Mouse (Mus musculus) limb, embryonic 12.5 days (tissue): ENCODE results near the gene Gas8. TPM values are rescaled to one million over a fixed set of nuclear protein-coding genes. Genes with fewer than 3 reads are reported as not detected.
"Not testable (repeated sequence)": the region's sequence is repeated elsewhere in the genome, so short reads cannot be mapped to it uniquely, and the experiment has no call there.

Experiments used
- ATAC-seq: fragments of 200-750 bp; cut with Nextera tagmentation; 2 replicates; pipeline ENCODE4 v1.8.0; 2017; ENCODE audit warnings: low read depth, moderate TSS enrichment; ENCODE audit not compliant: insufficient number of reproducible peaks, insufficient read depth, low FRiP score, low TSS enrichment
- H3K27ac ChIP-seq: fragments of 300-500 bp; sonication (generic); 2 replicates; pipeline ENCODE4 v1.5.1; 2016; ENCODE audit warnings: mild to moderate bottlenecking, moderate library complexity
- H3K27me3 ChIP-seq: fragments of 300-500 bp; sonication (generic); 2 replicates; pipeline ENCODE4 v1.6.1; 2016; ENCODE audit warnings: mild to moderate bottlenecking, moderate library complexity
- H3K36me3 ChIP-seq: fragments of 300-500 bp; sonication (generic); 2 replicates; pipeline ENCODE4 v1.6.1; 2016; ENCODE audit warnings: mild to moderate bottlenecking, moderate library complexity
- H3K4me1 ChIP-seq: fragments of 300-500 bp; sonication (generic); replicated peaks from 2 replicates; pipeline ENCODE4 v1.6.1; 2016
- H3K4me2 ChIP-seq: fragments of 300-500 bp; sonication (generic); 2 replicates; pipeline ENCODE4 v1.6.1; 2016; ENCODE audit warnings: mild to moderate bottlenecking, moderate library complexity
- H3K4me3 ChIP-seq: fragments of 300-500 bp; sonication (generic); replicated peaks from 2 replicates; pipeline ENCODE4 v1.5.1; 2016; ENCODE audit warnings: mild to moderate bottlenecking
- H3K9ac ChIP-seq: fragments of 300-500 bp; sonication (generic); replicated peaks from 2 replicates; pipeline ENCODE4 v1.6.1; 2016; ENCODE audit warnings: mild to moderate bottlenecking, moderate library complexity
- H3K9me3 ChIP-seq: fragments of 300-500 bp; sonication (generic); 2 replicates; pipeline ENCODE4 v1.6.1; 2016; ENCODE audit warnings: mild to moderate bottlenecking, moderate library complexity
- WGBS: fragments of 180-500 bp; shearing (Covaris S2); methylation state at CpG from one replicate; pipeline ENCODE4 v1.1.7; 2016; 5-methylcytosine and 5-hydroxymethylcytosine counted together
- polyA plus RNA-seq: library from polyadenylated mRNA; unstranded; fragments of >200 nt; fragmentation: Nextera tagmentation; extraction: Ambion mirVana; gene quantifications from 2 replicates; pipeline ENCODE4 v1.2.1, GENCODE M21; 2016

Gene Gas8
- polyA plus RNA-seq, 1 experiment from 2014 or later = 38.8 TPM

DNA sequence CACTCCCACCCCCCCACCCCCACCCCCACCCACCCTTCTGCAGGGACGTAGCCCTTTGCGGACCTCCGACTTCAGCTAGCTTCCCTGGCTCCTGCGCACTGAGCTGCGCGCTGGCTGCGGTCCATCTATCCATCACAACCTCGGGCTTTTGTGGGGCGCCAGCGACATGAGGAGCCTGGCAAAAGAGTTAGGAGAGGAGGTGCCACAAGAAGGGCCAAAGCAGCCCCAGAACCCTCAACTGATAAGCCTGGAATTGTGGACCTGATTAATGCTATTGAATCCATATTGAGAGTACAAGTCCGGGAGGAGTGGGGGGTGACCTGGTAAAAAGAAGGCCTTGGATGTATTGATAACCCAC, 3.1 kb upstream of the Gas8 start:
- Histone ChIP-seq H3K9me3 (no peaks in the 10 kb centered on the region), H3K4me2 (peak overlapping the region; percentile 87), H3K36me3 (peaks cover 4% of the 10 kb centered on the region; the same call in 1 of the 2 replicates), H3K27me3 (peaks cover 48% of the 10 kb centered on the region), H3K9ac (peak overlapping the region; percentile 76), H3K27ac (no peak overlapping the region), H3K4me3 (peak overlapping the region; percentile 73), H3K4me1 (peaks cover 28% of the 10 kb centered on the region)
- WGBS = 3% methylated on average over 11 of the region's 11 CpGs
- ATAC-seq = 0 out of 2 replicates have a peak, but pooled peaks have one; percentile 11

DNA sequence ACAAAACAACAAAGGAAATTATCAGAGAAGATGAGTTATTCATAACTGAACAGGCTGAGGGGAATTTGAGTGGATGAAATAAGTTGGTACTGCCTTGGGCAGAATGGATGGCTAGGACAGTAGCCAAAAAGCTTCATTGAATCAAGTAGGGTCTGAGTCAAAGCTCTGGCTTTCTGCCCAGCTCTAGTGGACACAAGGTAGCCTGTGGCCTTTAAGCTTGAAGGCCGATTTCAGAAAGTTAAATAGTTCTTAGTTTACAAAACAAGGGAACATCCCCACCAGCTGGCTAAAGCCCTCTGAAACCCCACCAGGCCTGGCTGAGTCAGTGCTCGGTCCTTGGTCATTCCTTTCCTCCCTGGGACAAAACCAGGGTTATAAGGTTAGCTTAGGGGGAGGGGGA, 2.0 kb upstream of the Gas8 start:
- H3K4me3 ChIP-seq = no peak overlapping the region
- WGBS = 45% methylated on average over 2 of the region's 2 CpGs
- H3K9ac ChIP-seq = no peak overlapping the region
- no peak overlapping the region for H3K4me2 ChIP-seq
- peaks cover 28% of the 10 kb centered on the region for H3K4me1 ChIP-seq
- no peak for ATAC-seq
- no peaks in the 10 kb centered on the region for H3K9me3 ChIP-seq
- peaks cover 13% of the 10 kb centered on the region for H3K36me3 ChIP-seq
- no peak overlapping the region for H3K27ac ChIP-seq
- H3K27me3 ChIP-seq = peaks cover 48% of the 10 kb centered on the region

DNA sequence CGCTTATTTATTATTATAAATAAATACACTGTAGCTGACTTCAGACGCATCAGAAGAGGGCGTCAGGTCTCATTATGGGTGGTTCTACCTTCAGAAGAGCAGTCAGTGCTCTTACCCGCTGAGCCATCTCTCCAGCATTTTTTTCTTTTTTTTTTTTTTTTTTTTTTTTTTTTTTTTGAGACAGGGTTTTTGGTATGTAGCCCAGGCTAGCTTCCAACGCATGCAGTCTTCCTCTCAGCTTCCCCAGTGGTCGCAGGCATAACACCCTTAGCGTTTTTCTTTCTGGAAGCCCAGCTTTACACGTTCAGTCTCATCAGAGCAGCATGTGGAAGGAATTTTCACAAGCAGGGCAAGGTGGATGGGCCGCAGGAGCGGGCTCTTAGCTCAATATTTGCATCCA, 462 bp upstream of the Gas8 start:
- H3K4me1 ChIP-seq = peaks cover 28% of the 10 kb centered on the region
- WGBS = 38% methylated on average over 10 of the region's 10 CpGs
- peaks cover 38% of the 10 kb centered on the region for H3K27me3 ChIP-seq
- H3K4me2 ChIP-seq = peak overlapping the region; percentile 84
- ATAC-seq = no peak
- no peak overlapping the region for H3K27ac ChIP-seq
- peaks cover 27% of the 10 kb centered on the region for H3K36me3 ChIP-seq
- H3K4me3 ChIP-seq = peak overlapping the region; percentile 66
- H3K9ac ChIP-seq = peak overlapping the region; percentile 79; the same call in 1 of the 2 replicates
- no peaks in the 10 kb centered on the region for H3K9me3 ChIP-seq

DNA sequence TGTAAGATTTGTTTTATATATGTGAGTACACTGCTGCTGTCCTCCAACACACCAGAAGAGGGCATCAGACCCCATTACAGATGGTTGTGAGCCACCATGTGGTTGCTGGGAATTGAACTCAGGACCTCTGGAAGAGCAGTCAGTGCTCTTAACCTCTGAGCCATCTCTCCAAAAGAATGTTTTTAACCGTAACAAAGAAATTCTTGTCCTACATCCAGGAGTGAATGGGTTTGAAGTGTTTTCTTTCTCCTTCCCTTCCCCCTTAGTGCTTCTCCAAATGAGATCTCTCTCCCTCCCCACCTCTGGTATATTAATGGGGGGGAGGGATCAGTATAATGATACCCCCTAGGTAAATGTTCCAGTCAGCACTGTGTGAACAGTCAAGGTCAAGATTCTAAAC, 1.4 kb downstream of the Gas8 start:
- Histone ChIP-seq H3K36me3 (peaks cover 46% of the 10 kb centered on the region), H3K27me3 (peaks cover 22% of the 10 kb centered on the region; the same call in 1 of the 2 replicates), H3K4me1 (peaks cover 17% of the 10 kb centered on the region)
- H3K4me3 ChIP-seq, H3K27ac ChIP-seq, H3K9ac ChIP-seq, H3K9me3 ChIP-seq, H3K4me2 ChIP-seq, ATAC-seq: not testable (repeated sequence)
- 97% methylated on average over 1 of the region's 1 CpGs for WGBS

DNA sequence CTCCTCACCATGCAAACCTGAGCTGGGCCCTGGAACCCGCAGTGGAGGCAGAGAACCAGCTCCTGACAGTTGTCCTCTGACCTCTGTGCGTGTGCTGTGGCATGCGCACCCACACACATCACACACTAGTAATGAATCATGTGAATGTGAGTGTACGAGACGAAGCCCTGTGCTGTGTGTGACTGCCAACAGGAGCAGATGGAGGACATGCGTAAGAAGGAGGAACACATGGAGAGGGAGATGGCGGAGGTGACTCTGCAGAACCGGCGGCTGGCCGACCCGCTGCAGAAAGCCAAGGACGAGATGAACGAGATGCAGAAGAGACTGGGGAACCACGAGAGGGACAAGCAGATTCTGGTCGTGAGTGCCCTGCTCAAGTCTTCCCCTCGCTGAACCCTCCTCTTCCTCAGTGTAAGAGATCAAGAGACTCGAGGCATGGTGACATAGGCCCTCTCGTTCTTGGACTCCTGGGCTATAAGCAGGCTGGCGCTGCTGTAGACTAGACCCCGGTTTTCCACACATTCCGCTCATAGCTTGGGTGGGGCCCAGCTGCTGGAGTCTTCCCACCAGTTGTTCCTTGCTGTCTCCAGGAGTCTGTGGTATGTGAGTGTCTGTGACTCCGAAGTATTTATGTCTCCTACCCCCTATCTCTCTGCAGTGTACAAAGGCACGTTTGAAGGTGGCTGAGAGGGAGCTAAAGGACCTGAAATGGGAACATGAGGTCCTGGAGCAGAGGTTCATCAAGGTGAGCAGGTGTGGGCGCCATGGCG, 9.3 kb downstream of the Gas8 start:
- H3K27me3 ChIP-seq = no peaks in the 10 kb centered on the region
- H3K9ac ChIP-seq = no peak overlapping the region
- no peaks in the 10 kb centered on the region for H3K4me1 ChIP-seq
- no peak overlapping the region for H3K4me2 ChIP-seq
- 0 out of 2 replicates have a peak overlapping the region, but pooled peaks have one; percentile 7 for H3K27ac ChIP-seq
- H3K9me3 ChIP-seq = no peaks in the 10 kb centered on the region
- no peak for ATAC-seq
- H3K4me3 ChIP-seq = no peak overlapping the region
- peaks cover 99% of the 10 kb centered on the region for H3K36me3 ChIP-seq
- 93% methylated on average over 25 of the region's 25 CpGs for WGBS

DNA sequence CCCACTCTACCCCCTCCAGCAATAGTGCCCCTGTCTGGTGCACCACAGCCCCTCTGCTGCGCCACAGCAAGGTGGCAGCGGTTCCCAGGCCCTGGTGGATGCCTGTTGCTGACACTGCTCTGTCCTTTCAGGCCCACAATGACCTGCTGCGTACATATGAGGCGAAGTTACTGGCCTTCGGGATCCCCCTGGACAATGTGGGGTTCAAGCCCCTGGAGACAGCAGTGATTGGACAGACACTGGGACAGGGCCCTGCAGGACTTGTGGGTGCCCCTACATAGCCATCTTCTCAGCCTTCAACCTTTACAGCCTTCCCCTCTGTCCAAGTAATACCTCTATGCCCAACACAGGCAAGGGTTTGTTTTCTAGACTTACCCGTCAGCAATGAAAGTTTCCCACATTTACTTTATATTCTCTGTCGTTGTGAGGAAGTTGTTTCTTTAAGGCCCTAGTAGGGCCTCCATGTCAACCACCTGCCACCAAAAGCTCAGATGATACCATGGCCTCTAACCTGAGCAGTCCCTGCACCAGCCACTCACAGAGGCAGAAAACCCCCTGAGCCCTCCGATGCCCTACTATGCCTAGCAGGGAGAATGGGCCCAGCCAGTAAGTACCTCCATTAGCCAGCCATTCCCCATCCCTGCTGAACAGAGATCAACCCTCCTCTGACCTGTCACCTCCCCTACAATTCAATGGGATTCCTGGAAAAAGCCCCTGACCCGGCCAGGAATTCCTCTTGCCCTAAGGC, 17.8 kb downstream of the Gas8 start:
- no peak overlapping the region for H3K27ac ChIP-seq
- no peak overlapping the region for H3K9ac ChIP-seq
- no peaks in the 10 kb centered on the region for H3K9me3 ChIP-seq
- H3K27me3 ChIP-seq = peaks cover 15% of the 10 kb centered on the region
- ATAC-seq = no peak
- H3K4me1 ChIP-seq = no peaks in the 10 kb centered on the region
- H3K36me3 ChIP-seq = peaks cover 57% of the 10 kb centered on the region
- 86% methylated on average over 9 of the region's 9 CpGs for WGBS
- H3K4me3 ChIP-seq = no peak overlapping the region
- no peak overlapping the region for H3K4me2 ChIP-seq

DNA sequence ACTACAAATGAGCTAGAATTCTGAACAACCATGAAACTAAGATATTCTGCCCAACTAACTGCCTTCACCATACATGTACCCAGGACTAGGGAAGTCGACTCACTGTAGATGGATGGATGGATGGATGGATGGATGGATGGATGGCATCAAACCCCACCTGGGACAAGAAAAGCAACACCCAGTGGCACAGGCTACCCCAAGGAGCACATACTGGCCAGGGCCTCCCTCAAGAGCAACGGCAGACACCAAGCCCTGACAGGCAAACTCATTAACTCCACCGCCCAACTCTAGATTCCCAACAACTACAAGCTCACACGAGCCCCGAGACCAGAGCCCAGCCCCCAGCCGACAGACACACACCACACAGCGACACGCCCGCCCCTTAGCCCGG, 18.4 kb downstream of the Gas8 start:
- H3K9me3 ChIP-seq = no peaks in the 10 kb centered on the region
- peaks cover 15% of the 10 kb centered on the region for H3K27me3 ChIP-seq
- ATAC-seq = no peak
- peaks cover 51% of the 10 kb centered on the region for H3K36me3 ChIP-seq
- no peak overlapping the region for H3K4me2 ChIP-seq
- no peak overlapping the region for H3K27ac ChIP-seq
- WGBS = 17% methylated on average over 10 of the region's 10 CpGs
- no peaks in the 10 kb centered on the region for H3K4me1 ChIP-seq
- H3K9ac ChIP-seq = no peak overlapping the region
- H3K4me3 ChIP-seq = no peak overlapping the region

DNA sequence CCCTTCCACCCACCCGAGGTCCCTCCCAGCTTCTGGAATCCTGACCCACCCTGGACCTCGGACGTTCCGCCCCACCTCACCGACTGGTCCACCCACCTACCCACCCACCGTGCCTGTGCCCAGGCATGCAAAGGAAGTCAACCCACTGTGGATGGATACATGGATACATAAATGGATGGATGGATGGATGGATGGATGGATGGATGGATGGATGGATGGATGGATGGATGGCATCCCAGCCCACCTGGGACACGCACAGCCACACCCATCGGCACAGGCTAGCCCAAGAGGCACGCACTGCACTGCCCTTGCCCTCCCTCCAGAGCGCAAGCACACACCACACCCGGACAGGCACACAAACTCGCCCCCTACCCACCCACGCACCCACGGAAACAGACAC, 19.0 kb downstream of the Gas8 start:
- ATAC-seq, H3K4me1 ChIP-seq, H3K9ac ChIP-seq, H3K4me3 ChIP-seq, H3K4me2 ChIP-seq, H3K9me3 ChIP-seq, H3K27ac ChIP-seq: not testable (repeated sequence)
- WGBS = 81% methylated on average over 7 of the region's 14 CpGs
- H3K36me3 ChIP-seq = peaks cover 45% of the 10 kb centered on the region
- peaks cover 15% of the 10 kb centered on the region for H3K27me3 ChIP-seq

DNA sequence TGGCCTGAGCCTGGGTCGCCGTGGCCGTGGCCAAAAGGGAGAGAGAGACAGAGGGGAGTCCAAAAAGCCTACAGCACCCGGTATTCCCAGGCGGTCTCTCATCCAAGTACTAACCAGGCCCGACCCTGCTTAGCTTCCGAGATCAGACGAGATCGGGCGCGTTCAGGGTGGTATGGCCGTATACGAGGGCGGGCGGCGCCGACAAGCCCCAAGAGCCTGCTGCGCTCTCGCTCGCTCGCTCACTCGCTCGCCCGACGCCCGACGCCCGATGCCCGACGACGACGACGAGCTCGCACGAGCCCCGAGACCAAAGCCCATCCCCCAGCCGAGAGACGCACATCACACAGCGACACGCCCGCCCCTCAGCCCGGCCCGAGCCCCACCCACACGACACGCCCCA, 45.6 kb downstream of the Gas8 start:
- H3K27me3 ChIP-seq, H3K4me1 ChIP-seq, H3K27ac ChIP-seq, H3K36me3 ChIP-seq, H3K4me3 ChIP-seq, H3K4me2 ChIP-seq, ATAC-seq, H3K9ac ChIP-seq, H3K9me3 ChIP-seq: not testable (repeated sequence)
- WGBS = no CpG with 5 or more reads among the region's 45 CpGs

DNA sequence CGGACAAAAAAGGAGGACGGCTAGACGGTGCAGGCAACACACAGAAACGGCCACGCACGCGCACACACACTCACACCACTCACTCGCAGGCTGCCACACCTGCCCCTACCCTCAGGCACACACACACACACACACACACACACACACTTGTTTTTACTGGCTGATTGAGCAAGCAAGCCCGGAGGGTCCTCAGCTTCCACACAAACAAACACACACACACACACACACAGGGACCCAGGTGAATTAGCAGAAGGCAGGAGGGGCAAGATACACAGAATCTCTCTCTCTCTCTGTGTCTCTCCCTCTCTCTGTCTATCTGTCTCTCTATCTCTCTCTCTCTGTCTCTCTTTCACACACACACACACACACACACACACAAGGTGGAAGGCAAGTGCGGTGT, 56.8 kb downstream of the Gas8 start:
- H3K4me3 ChIP-seq, H3K27me3 ChIP-seq, H3K27ac ChIP-seq, H3K36me3 ChIP-seq, ATAC-seq, H3K9me3 ChIP-seq, H3K4me1 ChIP-seq, H3K4me2 ChIP-seq, H3K9ac ChIP-seq: not testable (repeated sequence)
- 67% methylated on average over 3 of the region's 10 CpGs for WGBS
